Mouse (Mus musculus) liver, embryonic 11.5 days (tissue): ENCODE measurements around the gene Dscam. TPM values are rescaled to one million over a fixed set of nuclear protein-coding genes. Genes with fewer than 3 reads are reported as not detected.

Source experiments
- ATAC-seq: fragments of 200-750 bp; cut with Nextera tagmentation; replicated peaks from 2 replicates; pipeline ENCODE4 v1.8.0; 2017; ENCODE audit warnings: moderate number of reproducible peaks, mild to moderate bottlenecking, moderate TSS enrichment, moderate library complexity; ENCODE audit not compliant: low FRiP score
- DNase-seq: peaks from one replicate; pipeline ENCODE4 v3.0.0-alpha.2; 2017; ENCODE audit warnings: low spot score
- H3K27ac ChIP-seq: fragments of 300-500 bp; sonication (generic); 2 replicates; pipeline ENCODE4 v1.5.1; 2014; ENCODE audit warnings: mild to moderate bottlenecking, low read depth, low read length, control low read depth
- H3K27me3 ChIP-seq: fragments of 300-500 bp; sonication (generic); replicated peaks from 2 replicates; pipeline ENCODE4 v1.6.1; 2014; ENCODE audit warnings: low read length, mixed read lengths; ENCODE audit not compliant: control insufficient read depth, insufficient read depth
- H3K36me3 ChIP-seq: fragments of 300-500 bp; sonication (generic); 2 replicates; pipeline ENCODE4 v1.6.1; 2014; ENCODE audit warnings: mild to moderate bottlenecking, low read length, moderate library complexity, mixed read lengths; ENCODE audit not compliant: control insufficient read depth, insufficient read depth
- H3K4me1 ChIP-seq: fragments of 300-500 bp; sonication (generic); replicated peaks from 2 replicates; pipeline ENCODE4 v1.6.1; 2014; ENCODE audit warnings: low read length, mixed read lengths; ENCODE audit not compliant: control insufficient read depth, insufficient read depth
- H3K4me2 ChIP-seq: fragments of 300-500 bp; sonication (generic); 2 replicates; pipeline ENCODE4 v1.6.1; 2014; ENCODE audit warnings: mild to moderate bottlenecking, control low read depth, moderate library complexity
- H3K4me3 ChIP-seq: fragments of 300-500 bp; sonication (generic); 2 replicates; pipeline ENCODE4 v1.5.1; 2014; ENCODE audit warnings: low read depth, low read length, control low read depth
- H3K9ac ChIP-seq: fragments of 300-500 bp; sonication (generic); 2 replicates; pipeline ENCODE4 v1.6.1; 2014; ENCODE audit warnings: low read depth, low read length, control low read depth
- H3K9me3 ChIP-seq: fragments of 300-500 bp; sonication (generic); 2 replicates; pipeline ENCODE4 v1.6.1; 2016; ENCODE audit warnings: low read length, inconsistent platforms, mixed read lengths; ENCODE audit not compliant: control insufficient read depth
- WGBS: fragments of 180-500 bp; shearing (Covaris S2); extraction: QIAGEN DNeasy Blood & Tissue Kit; methylation state at CpG from one replicate; pipeline ENCODE4 v1.1.7; 2014; 5-methylcytosine and 5-hydroxymethylcytosine counted together
- polyA plus RNA-seq: library from polyadenylated mRNA; unstranded; fragments of >200 nt; fragmentation: Nextera tagmentation; extraction: Ambion mirVana; gene quantifications from 2 replicates; pipeline ENCODE4 v1.2.1, GENCODE M21; 2014

The Dscam gene
- polyA plus RNA-seq, result 0.04 TPM in 2 replicates

DNA sequence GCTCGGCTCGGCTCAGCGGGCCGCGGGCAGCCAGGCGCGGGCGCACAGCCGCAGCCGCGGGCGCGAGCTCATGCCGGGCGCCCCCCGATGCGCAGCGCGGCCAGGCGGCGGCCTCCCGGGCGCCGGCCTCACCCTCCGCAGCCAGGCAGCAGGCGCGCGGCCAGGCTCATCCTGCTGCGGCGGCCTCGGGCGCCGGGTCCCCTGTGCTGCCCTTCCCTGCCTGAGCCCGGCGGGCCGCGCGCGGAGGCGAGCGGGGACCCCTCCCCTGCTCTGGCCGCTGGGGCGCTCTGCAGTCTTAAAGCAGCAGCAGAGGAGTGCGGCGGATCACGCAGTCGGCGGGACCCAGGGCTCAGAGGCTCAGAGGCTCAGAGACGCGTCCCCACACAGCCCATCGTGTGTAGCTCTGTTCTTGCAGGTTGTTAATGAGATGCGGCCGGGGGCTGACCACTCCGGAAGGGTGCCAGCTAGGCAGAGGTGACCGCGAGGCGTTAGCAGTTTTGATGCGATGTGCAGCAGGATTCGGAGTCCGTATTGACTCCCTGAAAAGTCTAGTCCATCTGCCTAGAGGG is at the start of gene Dscam:
Gene Dscam (minus strand): TSS at position 240 of the 569 bp plus-strand sequence.
- H3K27ac ChIP-seq, result no peak within 1 kb of the TSS
- peak; percentile 43 for DNase-seq
- H3K4me3 ChIP-seq, result peak within 1 kb of the TSS; percentile 53

GRCm38 (mm10) chr16:97219381-97219780 is 48.8 kb upstream of the Dscam start:
- no peaks in the 10 kb centered on the region for H3K9me3 ChIP-seq
- H3K9ac ChIP-seq, result no peak overlapping the region
- no peak overlapping the region for H3K4me3 ChIP-seq
- no peak for ATAC-seq
- no peak overlapping the region for H3K27ac ChIP-seq
- no peaks in the 10 kb centered on the region for H3K27me3 ChIP-seq
- H3K4me2 ChIP-seq, result no peak overlapping the region
- H3K36me3 ChIP-seq, result no peaks in the 10 kb centered on the region
- WGBS, result 70% methylated on average over 2 of the region's 2 CpGs
- DNase-seq, result no peak
- no peaks in the 10 kb centered on the region for H3K4me1 ChIP-seq

More for the DNA sequence above, at the start of gene Dscam:
- H3K9me3 ChIP-seq, result no peaks in the 10 kb centered on the region
- no peak within 1 kb of the TSS for H3K9ac ChIP-seq
- H3K36me3 ChIP-seq, result no peaks in the 10 kb centered on the region
- H3K4me2 ChIP-seq, result peak within 1 kb of the TSS; percentile 63
- H3K27me3 ChIP-seq, result peaks cover 61% of the 10 kb centered on the region
- H3K4me1 ChIP-seq, result no peaks in the 10 kb centered on the region
- no peak for ATAC-seq
- under 1% methylated on average over 53 of the region's 60 CpGs for WGBS

DNA sequence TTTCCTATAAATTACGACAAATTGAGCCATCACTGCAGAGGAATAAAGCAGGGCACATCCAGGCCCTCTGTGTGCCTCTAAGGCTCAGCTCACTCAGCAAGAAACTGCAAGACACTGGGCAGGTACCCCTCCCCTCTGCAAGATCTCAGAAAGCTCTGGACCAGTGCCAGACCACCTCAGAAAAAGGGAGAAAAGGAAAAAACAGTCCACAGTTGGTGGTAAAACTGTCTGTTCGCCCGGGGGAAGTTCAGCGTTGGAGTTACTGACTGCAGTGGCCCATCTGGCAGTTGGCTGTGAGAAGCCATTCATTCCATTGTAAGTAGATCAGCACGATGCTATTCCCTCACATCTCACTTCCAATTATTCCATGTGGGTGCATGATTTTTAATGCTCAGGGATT is 39.4 kb upstream of the Dscam start:
- DNase-seq, result no peak
- H3K36me3 ChIP-seq, result no peaks in the 10 kb centered on the region
- no peaks in the 10 kb centered on the region for H3K4me1 ChIP-seq
- no peak for ATAC-seq
- H3K27ac ChIP-seq, result no peak overlapping the region
- no peaks in the 10 kb centered on the region for H3K27me3 ChIP-seq
- H3K9me3 ChIP-seq, result no peaks in the 10 kb centered on the region
- H3K4me2 ChIP-seq, result no peak overlapping the region
- 73% methylated on average over 5 of the region's 5 CpGs for WGBS
- H3K9ac ChIP-seq, result no peak overlapping the region
- no peak overlapping the region for H3K4me3 ChIP-seq

GRCm38 (mm10) chr16:97208276-97208675 is 37.7 kb upstream of the Dscam start:
- DNase-seq, result no peak
- no peak overlapping the region for H3K27ac ChIP-seq
- 69% methylated on average over 2 of the region's 2 CpGs for WGBS
- no peak overlapping the region for H3K9ac ChIP-seq
- no peaks in the 10 kb centered on the region for H3K9me3 ChIP-seq
- no peaks in the 10 kb centered on the region for H3K27me3 ChIP-seq
- H3K4me3 ChIP-seq, result no peak overlapping the region
- ATAC-seq, result no peak
- H3K4me2 ChIP-seq, result no peak overlapping the region
- H3K36me3 ChIP-seq, result no peaks in the 10 kb centered on the region
- no peaks in the 10 kb centered on the region for H3K4me1 ChIP-seq

DNA sequence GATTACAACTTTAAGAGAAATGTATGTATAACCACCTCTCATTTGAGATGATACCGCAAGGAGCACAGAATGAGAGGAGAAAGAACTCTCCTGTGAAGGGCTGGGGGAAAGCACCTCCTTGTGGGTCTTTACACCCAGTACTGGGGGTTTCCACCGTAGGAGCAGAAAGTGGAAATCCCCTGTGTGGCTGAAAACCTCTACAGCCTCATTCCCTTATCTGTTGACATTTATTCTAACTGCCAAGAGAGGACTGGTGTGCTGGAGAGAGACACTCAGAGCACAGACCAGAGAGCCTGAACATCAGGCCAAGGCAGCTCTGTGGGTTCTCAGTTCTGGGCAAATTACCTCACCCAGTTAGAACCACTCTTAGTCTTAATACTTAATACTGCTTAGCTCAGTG is 33.5 kb upstream of the Dscam start:
- ATAC-seq (no peak), DNase-seq (no peak)
- no peak overlapping the region for H3K4me3 ChIP-seq
- WGBS, result 67% methylated on average over 2 of the region's 2 CpGs
- no peak overlapping the region for H3K27ac ChIP-seq
- no peaks in the 10 kb centered on the region for H3K36me3 ChIP-seq
- H3K27me3 ChIP-seq, result no peaks in the 10 kb centered on the region
- no peaks in the 10 kb centered on the region for H3K4me1 ChIP-seq
- H3K4me2 ChIP-seq, result no peak overlapping the region
- no peak overlapping the region for H3K9ac ChIP-seq
- no peaks in the 10 kb centered on the region for H3K9me3 ChIP-seq

DNA sequence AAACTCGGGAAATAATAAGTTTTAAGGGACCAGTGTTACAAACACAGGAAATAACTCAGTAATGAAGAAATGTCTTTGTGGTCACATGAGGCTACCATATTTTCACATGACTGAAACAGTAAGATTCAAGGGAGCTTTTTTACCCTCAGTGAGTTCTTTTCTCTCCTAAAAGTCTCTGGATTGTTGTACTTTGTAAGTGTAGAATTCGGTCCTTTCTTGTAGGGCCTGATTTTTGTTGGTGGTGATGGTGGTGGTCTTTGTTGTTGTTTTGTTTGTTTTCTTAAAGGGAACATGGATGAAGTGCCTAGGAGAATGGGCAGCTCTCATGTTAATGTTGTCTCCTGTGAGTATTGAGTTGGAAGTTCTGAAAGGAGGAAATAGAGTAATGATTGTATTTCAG is 33.0 kb upstream of the Dscam start:
- Histone ChIP-seq H3K36me3 (no peaks in the 10 kb centered on the region), H3K4me3 (no peak overlapping the region), H3K27me3 (no peaks in the 10 kb centered on the region), H3K9me3 (no peaks in the 10 kb centered on the region), H3K4me2 (no peak overlapping the region), H3K9ac (no peak overlapping the region), H3K27ac (no peak overlapping the region), H3K4me1 (no peaks in the 10 kb centered on the region)
- DNase-seq (no peak), ATAC-seq (no peak)
- 77% methylated on average over 2 of the region's 2 CpGs for WGBS

DNA sequence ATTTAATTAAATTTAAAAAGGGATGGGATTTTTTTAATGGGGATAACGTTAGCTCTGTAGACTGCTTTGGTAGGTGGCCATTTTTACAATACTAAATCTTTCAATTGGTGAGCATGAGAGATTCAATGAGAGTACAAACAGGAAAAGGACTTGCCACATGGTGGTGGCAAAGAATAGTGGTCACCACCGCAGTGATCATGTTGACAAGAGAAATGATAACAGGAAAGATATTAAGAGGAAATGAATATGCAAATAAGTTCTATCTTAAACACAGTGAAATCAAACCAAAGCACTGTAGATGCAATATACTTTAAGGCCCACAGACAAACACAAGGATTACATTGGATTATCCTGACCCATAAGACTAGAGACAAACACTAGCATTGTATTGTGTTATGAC is 24.1 kb upstream of the Dscam start:
- no peaks in the 10 kb centered on the region for H3K36me3 ChIP-seq
- no peak overlapping the region for H3K4me2 ChIP-seq
- no peak overlapping the region for H3K9ac ChIP-seq
- no peaks in the 10 kb centered on the region for H3K4me1 ChIP-seq
- ATAC-seq (no peak), DNase-seq (no peak)
- WGBS, result 65% methylated on average over 2 of the region's 2 CpGs
- no peaks in the 10 kb centered on the region for H3K9me3 ChIP-seq
- H3K27ac ChIP-seq, result no peak overlapping the region
- H3K4me3 ChIP-seq, result no peak overlapping the region
- no peaks in the 10 kb centered on the region for H3K27me3 ChIP-seq

DNA sequence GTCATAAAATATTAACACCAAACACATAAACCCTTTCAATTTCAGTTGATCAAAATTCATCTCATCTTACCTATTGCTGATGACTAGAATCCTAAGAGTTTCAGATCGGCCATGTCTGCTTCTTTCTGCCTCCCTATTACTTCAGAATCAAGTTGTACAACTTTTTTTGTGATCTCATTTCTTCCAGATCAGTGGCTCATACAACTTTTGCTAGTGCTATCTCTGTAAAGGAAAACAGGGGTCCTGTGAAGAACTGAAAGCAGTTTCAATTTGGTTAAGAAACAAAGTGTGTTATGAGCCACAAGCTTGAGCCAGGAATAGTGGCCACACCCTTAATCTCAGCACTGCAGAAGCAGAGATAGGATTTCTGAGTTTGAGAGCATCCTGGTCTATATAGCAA is 23.6 kb upstream of the Dscam start:
- Histone ChIP-seq H3K9me3 (no peaks in the 10 kb centered on the region), H3K4me1 (no peaks in the 10 kb centered on the region), H3K27me3 (no peaks in the 10 kb centered on the region), H3K4me3 (no peak overlapping the region), H3K9ac (no peak overlapping the region), H3K27ac (no peak overlapping the region), H3K36me3 (no peaks in the 10 kb centered on the region), H3K4me2 (no peak overlapping the region)
- DNase-seq (no peak), ATAC-seq (no peak)
- 83% methylated on average over 1 of the region's 1 CpGs for WGBS

DNA sequence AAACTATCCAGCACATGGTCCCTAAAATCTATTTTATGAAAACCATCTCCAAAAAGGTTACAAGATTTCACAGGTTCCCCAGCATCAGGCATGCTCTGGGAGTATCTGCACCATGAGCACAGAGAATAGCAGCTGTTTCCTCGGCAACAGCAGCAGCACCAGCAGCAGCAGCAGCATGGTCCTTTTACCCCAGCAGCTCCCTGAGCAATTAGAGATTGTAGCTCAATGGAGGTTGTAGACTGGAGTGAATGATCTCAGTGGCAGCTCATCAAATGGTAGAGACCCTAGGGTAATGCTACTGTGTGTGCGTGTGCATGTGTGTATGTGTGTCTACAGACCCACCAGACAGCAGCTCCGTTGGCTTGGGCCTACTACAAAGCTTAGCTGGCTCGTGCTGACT is 21.7 kb upstream of the Dscam start:
- Histone ChIP-seq H3K9ac (no peak overlapping the region), H3K4me2 (no peak overlapping the region), H3K4me1 (no peaks in the 10 kb centered on the region), H3K27me3 (no peaks in the 10 kb centered on the region), H3K9me3 (no peaks in the 10 kb centered on the region), H3K27ac (no peak overlapping the region), H3K4me3 (no peak overlapping the region), H3K36me3 (no peaks in the 10 kb centered on the region)
- WGBS, result 67% methylated on average over 4 of the region's 4 CpGs
- ATAC-seq (no peak), DNase-seq (no peak)
